Comparison of ENCODE assay signal across 11 mouse cellular contexts in genomic region chr2:27702904-27703666, GRCm38 (mm10). TPM values are rescaled to one million over a fixed set of nuclear protein-coding genes. Genes with fewer than 3 reads are reported as not detected.
A peak's percentile ranks its signal among the peaks of the same experiment; 100 is the strongest.
DNase-seq lines count a peak whose midpoint lies in the region; ATAC-seq and TF ChIP-seq lines count a peak whose summit lies in the region.
"Had no signal": no experiment of that assay in that cellular context is flagged by ENCODE, and none has a peak within 500 bp of the region (broad histone marks: within the 10 kb centered on the region; RNA-seq: fewer than 3 reads in every experiment).

No protein-coding gene starts in this region.

- no peaks in the 10 kb centered on the region for H3K36me3 ChIP-seq in kidney, adult 2 months (ENCODE audit: control insufficient read depth, insufficient read depth, low read length)
- H3K36me3 ChIP-seq in embryonic facial prominence, embryonic 10.5 days (replicated peaks), result peaks cover 2% of the 10 kb centered on the region; the same call in 1 of the 2 replicates
- H3K36me3 ChIP-seq in limb, embryonic 13.5 days, result peaks cover 2% of the 10 kb centered on the region
- peaks cover 1% of the 10 kb centered on the region; the same call in 1 of the 2 replicates for H3K36me3 ChIP-seq in stomach, embryonic 14.5 days (ENCODE audit: control insufficient read depth, insufficient read depth, low read length)

- H3K9me3 ChIP-seq in embryonic facial prominence, embryonic 10.5 days, result no peaks in the 10 kb centered on the region
- H3K9me3 ChIP-seq in limb, embryonic 13.5 days, result no peaks in the 10 kb centered on the region
- H3K9me3 ChIP-seq in stomach, embryonic 14.5 days (ENCODE audit: control insufficient read depth, low read depth, low read length), result no peaks in the 10 kb centered on the region

- H3K9ac ChIP-seq in limb, embryonic 13.5 days, result 0 out of 2 replicates have a peak overlapping the region, but pooled peaks have one; percentile 2
- no peak overlapping the region for H3K9ac ChIP-seq in stomach, embryonic 14.5 days (replicated peaks; ENCODE audit: low read depth, low read length)

- ATAC-seq in limb, embryonic 13.5 days (ENCODE audit: low FRiP score, low read depth), result no peak
- ATAC-seq in stomach, embryonic 14.5 days (ENCODE audit: insufficient number of reproducible peaks, insufficient read depth, low FRiP score, low read depth), result peak; percentile 54
- ATAC-seq: Patski had no signal

- H3K27me3 ChIP-seq in kidney, adult 2 months (replicated peaks; ENCODE audit: control insufficient read depth, insufficient read depth, low read length), result no peaks in the 10 kb centered on the region
- no peaks in the 10 kb centered on the region for H3K27me3 ChIP-seq in embryonic facial prominence, embryonic 10.5 days (replicated peaks; ENCODE audit: low read depth, poor library complexity, severe bottlenecking)
- H3K27me3 ChIP-seq in limb, embryonic 13.5 days, result no peaks in the 10 kb centered on the region
- no peaks in the 10 kb centered on the region for H3K27me3 ChIP-seq in stomach, embryonic 14.5 days (ENCODE audit: control insufficient read depth, insufficient read depth, low read length)
- H3K27me3 ChIP-seq: Patski had no signal

- no peak overlapping the region for H3K27ac ChIP-seq in kidney, adult 2 months (ENCODE audit: insufficient read depth, low read depth, low read length)
- peak overlapping the region; percentile 65 for H3K27ac ChIP-seq in embryonic facial prominence, embryonic 10.5 days (replicated peaks)
- H3K27ac ChIP-seq in limb, embryonic 13.5 days, result no peak overlapping the region; the same call in 1 of the 2 replicates
- peak overlapping the region; percentile 48; the same call in 1 of the 2 replicates for H3K27ac ChIP-seq in stomach, embryonic 14.5 days (ENCODE audit: low read length)

- WGBS in kidney, adult 2 months, result 57% methylated on average over 10 of the region's 10 CpGs
- 71% methylated on average over 10 of the region's 10 CpGs for WGBS in embryonic facial prominence, embryonic 10.5 days
- 71% methylated on average over 10 of the region's 10 CpGs for WGBS in limb, embryonic 13.5 days
- WGBS in stomach, embryonic 14.5 days, result 56% methylated on average over 10 of the region's 10 CpGs

- no peak overlapping the region for H3K4me2 ChIP-seq in limb, embryonic 13.5 days (replicated peaks)
- no peak overlapping the region for H3K4me2 ChIP-seq in stomach, embryonic 14.5 days (replicated peaks; ENCODE audit: low read depth, low read length)
- H3K4me2 ChIP-seq: midbrain, embryonic 11.5 days had no signal

- no peak overlapping the region for H3K4me3 ChIP-seq in kidney, adult 2 months (ENCODE audit: insufficient read depth, low read depth, low read length)
- no peak overlapping the region for H3K4me3 ChIP-seq in embryonic facial prominence, embryonic 10.5 days
- no peak overlapping the region for H3K4me3 ChIP-seq in limb, embryonic 13.5 days
- H3K4me3 ChIP-seq in stomach, embryonic 14.5 days (ENCODE audit: low read depth, low read length), result no peak overlapping the region

- peak; percentile 54 for DNase-seq in kidney, adult 2 months
- no peak for DNase-seq in kidney, adult 11 months
- DNase-seq in embryonic facial prominence, embryonic 10.5 days (ENCODE audit: low spot score), result peak; percentile 45
- no peak for DNase-seq in layer of hippocampus, postnatal 25 days (ENCODE audit: extremely low spot score in 1 of 2, low spot score in 1 of 2)
- DNase-seq in right cerebral cortex, adult 2 months (ENCODE audit: low spot score in 2 of 2), result no peak
- DNase-seq in adrenal gland, adult 2 months, result no peak
- DNase-seq: cerebellum, postnatal 14 days had no signal

- TF ChIP-seq POLR2A in kidney, adult 2 months (IDR thresholded peaks at IDR 0.05; ENCODE audit: low read depth, low read length), result no peak

- peaks cover 67% of the 10 kb centered on the region for H3K4me1 ChIP-seq in kidney, adult 2 months (ENCODE audit: control insufficient read depth, insufficient read depth, low read length)
- peaks cover 65% of the 10 kb centered on the region for H3K4me1 ChIP-seq in embryonic facial prominence, embryonic 10.5 days
- peaks cover 71% of the 10 kb centered on the region for H3K4me1 ChIP-seq in limb, embryonic 13.5 days
- peaks cover 56% of the 10 kb centered on the region for H3K4me1 ChIP-seq in stomach, embryonic 14.5 days (ENCODE audit: control insufficient read depth, insufficient read depth, low read length)

- TF ChIP-seq CTCF in kidney, adult 2 months (conservative IDR thresholded peaks at IDR 0.05; ENCODE audit: insufficient read depth, insufficient read length, low read depth, low read length), result no peak

RNA-seq across cellular contexts. Expression of gene Rxra, which starts 26.8 kb away (rescaled TPM):
- 94.8 and 107 TPM in 2 replicates for polyA plus RNA-seq in kidney, adult 2 months (2012; rRNA removed)
- polyA plus RNA-seq in embryonic facial prominence, embryonic 10.5 days (2016; fragmentation: Nextera tagmentation; extraction: Ambion mirVana), result 8.8 and 9.3 TPM in 2 replicates
- 17.1 and 17.6 TPM in 2 replicates for polyA plus RNA-seq in limb, embryonic 13.5 days (2015; fragmentation: Nextera tagmentation; extraction: Ambion mirVana)
- polyA plus RNA-seq in stomach, embryonic 14.5 days (2014; fragmentation: Nextera tagmentation; extraction: Ambion mirVana), result 9.0 and 10.3 TPM in 2 replicates
- 10 to 100 TPM; 22.2 to 29.1 TPM for total RNA-seq in layer of hippocampus, postnatal 25 days (2021)
- total RNA-seq in adrenal gland, adult 2 months (2021), result 10 to 100 TPM; 59.4 to 71.6 TPM
- 84.5 and 90.5 TPM in 2 replicates for polyA plus RNA-seq in adrenal gland, adult 2 months (2012; rRNA removed)

Comparison
In these comparisons a context has a peak if more than half of its experiments do, and no peak if none do; other contexts are left out.
1. DNase-seq: peak in kidney, adult 2 months (single experiment) and embryonic facial prominence, embryonic 10.5 days (single experiment); none in kidney, adult 11 months (single experiment), layer of hippocampus, postnatal 25 days (0 of 2), right cerebral cortex, adult 2 months (0 of 2) and adrenal gland, adult 2 months (single experiment).
2. H3K27ac ChIP-seq: peak in embryonic facial prominence, embryonic 10.5 days (single experiment) and stomach, embryonic 14.5 days (single experiment); none in kidney, adult 2 months (single experiment) and limb, embryonic 13.5 days (single experiment).